In genomic region chr1:110774096-110774495, GRCm38 (mm10) we compare ENCODE assay signal across 23 mouse cellular contexts.
"Had no signal": no experiment of that assay in that cellular context is flagged by ENCODE, and none has a peak within 500 bp of the region (broad histone marks: within the 10 kb centered on the region; RNA-seq: fewer than 3 reads in every experiment).

No protein-coding gene starts in this region.

- ATAC-seq: intestine, embryonic 16.5 days had no signal

- H3K4me1 ChIP-seq: heart, embryonic 13.5 days; heart, embryonic 15.5 days; hindbrain, embryonic 13.5 days; hindbrain, embryonic 15.5 days; limb, embryonic 10.5 days; limb, embryonic 12.5 days; liver, embryonic 13.5 days; liver, embryonic 15.5 days had no signal

- DNase-seq: gastrocnemius, postnatal 14 days; gastrocnemius, postnatal 36 days; heart, adult 11 months; heart, adult 2 months; heart, postnatal 14 days; heart, postnatal 36 days; kidney, adult 11 months; kidney, adult 8-10 months; kidney, postnatal 10 days; kidney, postnatal 25 days; kidney, postnatal 4 days; liver; liver, embryonic 13.5 days had no signal

- H3K27ac ChIP-seq: heart, adult 2 months; heart, embryonic 13.5 days; heart, embryonic 15.5 days; hindbrain, embryonic 13.5 days; hindbrain, embryonic 15.5 days; layer of hippocampus, adult 2 months; left cerebral cortex, adult 2 months; limb, embryonic 10.5 days; limb, embryonic 12.5 days; liver, embryonic 13.5 days; liver, embryonic 15.5 days had no signal

- H3K36me3 ChIP-seq: heart, embryonic 13.5 days; heart, embryonic 15.5 days; hindbrain, embryonic 13.5 days; hindbrain, embryonic 15.5 days; limb, embryonic 10.5 days; limb, embryonic 12.5 days; liver, embryonic 13.5 days; liver, embryonic 15.5 days had no signal

- H3K4me3 ChIP-seq: heart, adult 2 months; heart, embryonic 13.5 days; heart, embryonic 15.5 days; hindbrain, embryonic 13.5 days; hindbrain, embryonic 15.5 days; layer of hippocampus, adult 2 months; left cerebral cortex, adult 2 months; limb, embryonic 10.5 days; limb, embryonic 12.5 days; liver, embryonic 13.5 days; liver, embryonic 15.5 days had no signal

- H3K9ac ChIP-seq: heart, embryonic 13.5 days; heart, embryonic 15.5 days; hindbrain, embryonic 13.5 days; hindbrain, embryonic 15.5 days; limb, embryonic 12.5 days; liver, embryonic 13.5 days; liver, embryonic 15.5 days had no signal

- H3K9me3 ChIP-seq: heart, embryonic 13.5 days; heart, embryonic 15.5 days; hindbrain, embryonic 13.5 days; hindbrain, embryonic 15.5 days; limb, embryonic 10.5 days; limb, embryonic 12.5 days; liver, embryonic 13.5 days; liver, embryonic 15.5 days had no signal

- H3K27me3 ChIP-seq: heart, embryonic 13.5 days; heart, embryonic 15.5 days; hindbrain, embryonic 13.5 days; hindbrain, embryonic 15.5 days; limb, embryonic 12.5 days; liver, embryonic 13.5 days; liver, embryonic 15.5 days had no signal
